Mouse (Mus musculus) adrenal gland, postnatal 14 days (tissue): ENCODE results near the gene Slc31a2. TPM values are rescaled to one million over a fixed set of nuclear protein-coding genes. Genes with fewer than 3 reads are reported as not detected.

Experiments
- DNase-seq: peaks from one replicate; pipeline ENCODE4 v3.0.0; 2021; ENCODE audit warnings: mixed read lengths
- total RNA-seq: library from RNA; stranded (reverse); gene quantifications from 2 replicates; pipeline ENCODE4 v1.2.3, GENCODE M21; 2021

Slc31a2 gene
- total RNA-seq, 1 experiment from 2014 or later, result 17.7 TPM

DNA sequence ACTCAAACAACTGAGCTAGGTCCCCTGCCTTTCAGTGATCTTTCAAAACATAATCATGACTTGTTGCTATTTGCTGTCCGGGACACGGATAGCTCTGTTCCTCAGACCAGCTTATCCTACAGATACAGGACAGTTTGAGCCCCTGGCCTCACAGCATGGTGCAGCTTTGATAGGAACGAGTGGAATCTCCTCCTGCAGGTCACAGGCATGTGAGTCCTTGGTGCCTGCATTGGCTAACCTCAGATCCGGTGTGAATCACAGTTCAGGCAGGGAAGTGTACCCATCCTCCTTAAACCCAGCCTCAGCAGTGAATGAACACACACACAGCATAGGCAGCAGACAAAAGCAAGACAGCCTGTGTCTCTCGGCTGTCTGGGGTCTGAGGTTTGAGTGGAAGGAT lies 19.0 kb downstream of the Slc31a2 start:
- DNase-seq, result peak; percentile 44

DNA sequence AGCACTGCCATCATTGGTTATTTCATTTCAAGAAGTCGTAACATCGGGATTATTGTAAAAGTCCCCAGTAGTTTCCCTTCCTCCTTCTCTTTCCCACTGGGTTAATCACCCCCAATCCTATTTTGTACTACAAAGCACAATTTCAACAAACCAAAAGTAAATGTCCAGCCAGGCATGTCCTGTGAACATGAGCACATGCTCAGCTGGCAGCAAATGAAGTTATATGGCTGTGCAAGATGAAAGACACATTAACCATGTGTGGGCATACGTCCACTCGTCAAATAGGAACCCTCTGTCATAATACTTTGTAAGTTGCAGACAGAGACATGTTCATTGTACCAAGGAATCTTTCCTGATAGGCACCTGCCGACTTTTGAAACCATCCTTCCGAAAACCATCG lies 20.6 kb downstream of the Slc31a2 start:
- DNase-seq, result no peak

DNA sequence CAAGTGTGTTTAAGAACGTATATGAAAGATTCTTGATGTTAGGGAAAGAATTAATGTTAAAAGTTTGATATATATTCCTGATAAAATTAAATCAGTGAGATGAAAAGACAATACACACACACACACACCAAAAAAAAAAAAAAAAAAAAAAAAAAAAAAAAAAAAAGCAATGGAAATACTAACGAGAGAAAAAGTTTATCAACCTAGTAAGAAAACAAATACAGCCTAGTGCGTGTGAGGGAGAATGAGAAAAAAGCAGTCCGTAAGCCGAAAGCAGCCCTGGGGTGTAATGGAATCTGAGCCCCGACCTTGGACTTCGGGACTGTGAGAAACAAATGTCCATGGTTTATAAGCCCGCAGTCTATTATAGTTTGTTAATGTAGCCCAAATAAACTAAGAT lies 23.2 kb downstream of the Slc31a2 start:
- DNase-seq, result peak; percentile 4

DNA sequence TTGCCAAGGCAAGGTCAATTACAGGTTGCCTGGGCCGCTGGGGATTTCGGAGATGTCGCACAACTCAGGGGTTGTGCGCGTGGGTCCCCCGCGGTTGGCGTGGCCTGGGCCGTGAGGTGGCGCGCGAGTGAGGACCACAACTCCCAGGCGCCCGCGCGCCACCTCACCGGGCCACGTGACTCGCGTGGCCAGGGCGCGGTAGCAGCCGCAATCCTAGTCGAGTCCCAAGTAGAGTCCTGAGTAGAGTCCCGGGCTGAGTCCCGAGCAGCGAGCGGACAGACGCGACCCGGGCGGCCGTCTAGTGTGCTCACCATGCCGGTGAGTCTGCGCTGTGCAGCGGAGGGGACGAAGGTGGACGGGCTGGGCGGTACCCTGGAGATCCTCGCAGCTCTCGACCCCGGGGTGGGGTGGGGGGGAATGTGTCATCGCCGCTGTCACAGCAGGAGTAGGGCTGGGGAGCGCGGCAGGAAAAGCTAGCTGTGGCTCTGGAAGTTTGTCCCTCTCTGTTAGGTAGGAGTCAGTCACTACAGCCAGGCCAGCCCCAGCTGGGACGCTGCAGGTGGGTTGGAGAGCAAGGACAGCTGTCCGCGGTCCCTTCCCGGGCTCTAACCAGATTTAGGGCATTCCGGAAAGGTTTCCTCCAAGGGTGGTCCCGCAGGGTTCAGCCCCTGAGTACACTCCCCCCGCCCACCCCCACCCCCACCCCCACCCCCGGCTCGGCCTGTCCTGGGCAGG lies 24.1 kb downstream of the Slc31a2 start:
- peak; percentile 87 for DNase-seq

DNA sequence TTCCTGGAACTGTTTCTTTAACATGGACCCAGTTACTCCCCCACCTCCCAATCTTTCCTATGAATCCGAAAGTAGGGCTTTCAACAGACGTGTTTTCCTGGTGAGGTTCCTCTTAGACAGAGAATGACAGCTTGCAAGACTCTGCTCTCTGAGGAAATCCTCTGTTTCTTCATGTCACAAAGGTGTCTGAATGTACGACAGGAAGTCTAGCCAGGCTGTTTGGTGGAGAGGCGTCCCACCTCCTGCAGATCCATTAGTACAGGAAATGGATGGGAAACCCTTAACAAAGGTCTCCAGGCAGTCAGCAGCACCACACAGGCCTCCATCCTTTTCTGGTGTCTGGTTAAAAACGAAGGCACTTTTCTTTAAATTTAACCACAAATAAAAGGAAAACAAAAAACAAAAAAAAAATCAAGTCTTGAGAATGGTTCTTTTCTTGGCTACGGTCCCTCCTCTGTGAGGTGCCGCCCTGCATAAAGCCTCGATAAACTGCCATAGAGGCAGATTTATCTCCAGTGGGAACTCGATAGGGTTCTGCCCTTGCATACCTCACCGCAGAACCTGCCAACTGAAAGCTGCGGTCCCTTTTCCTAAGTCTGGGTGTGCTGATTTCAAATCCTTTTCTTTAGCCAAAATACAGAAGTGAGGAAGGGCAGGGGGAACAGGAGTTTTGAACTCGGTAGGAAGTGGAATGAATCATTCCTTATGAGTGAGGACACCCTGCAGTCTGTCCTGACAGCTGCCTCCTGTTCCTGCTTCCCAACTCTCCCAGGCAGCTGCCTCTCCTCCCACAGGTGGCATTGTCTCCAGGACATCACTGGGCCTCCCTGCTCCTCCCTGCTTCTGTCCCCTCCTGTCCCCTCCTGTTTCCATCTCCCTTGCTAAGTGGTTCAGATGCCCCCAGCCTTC lies 24.9 kb downstream of the Slc31a2 start:
- peak; percentile 24 for DNase-seq

DNA sequence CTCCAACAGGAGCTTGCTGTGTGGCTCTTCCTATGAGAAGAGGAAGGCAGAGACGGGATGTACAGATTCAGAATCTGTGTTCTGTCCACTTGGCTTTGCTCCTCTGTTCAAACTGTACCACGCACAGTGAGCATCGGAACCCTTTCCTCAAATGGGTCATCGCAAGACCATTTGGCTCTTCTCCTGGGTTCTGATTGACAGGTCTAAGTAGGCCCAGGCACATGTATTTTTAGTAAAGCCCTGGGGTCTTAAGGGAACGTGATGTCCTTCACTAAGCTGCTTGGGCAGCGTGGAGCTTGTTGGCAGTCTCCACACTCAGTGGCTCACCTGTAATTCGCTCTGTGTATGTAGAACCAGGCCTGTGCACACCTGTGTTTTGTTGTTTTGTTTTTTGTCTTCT lies 26.9 kb downstream of the Slc31a2 start:
- DNase-seq, result no peak

DNA sequence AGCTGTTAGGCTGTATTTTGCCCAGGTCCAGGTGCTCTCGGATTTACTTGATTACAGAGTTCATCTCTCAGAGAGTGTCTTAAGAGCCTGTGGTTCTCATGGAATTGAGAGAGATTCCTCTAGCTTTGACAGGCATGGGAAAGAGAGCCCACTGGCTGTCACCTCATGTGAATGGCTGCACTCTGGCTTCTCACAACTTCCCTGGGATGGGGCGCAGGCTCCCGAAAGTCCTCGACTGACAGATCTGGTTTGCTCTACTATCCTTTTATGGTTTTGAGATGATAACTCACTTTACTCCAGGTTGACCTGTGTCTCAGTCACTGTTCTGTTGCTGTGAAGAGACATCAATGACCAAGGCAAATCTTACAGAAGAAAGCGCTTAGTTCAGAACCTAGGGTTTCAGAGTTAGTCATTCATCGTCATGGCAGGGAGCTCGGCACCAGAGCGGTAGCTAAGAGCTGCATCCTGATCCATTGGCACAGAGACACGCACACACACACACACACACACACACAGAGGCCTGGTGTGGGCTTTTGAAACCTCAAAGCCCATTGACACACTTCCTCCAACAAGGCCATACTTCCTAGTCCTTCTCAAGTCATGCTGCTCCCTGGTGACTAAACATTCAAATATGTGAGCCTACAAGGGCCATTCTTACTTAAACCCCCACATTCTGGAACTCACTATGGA lies 28.6 kb downstream of the Slc31a2 start:
- no peak for DNase-seq

DNA sequence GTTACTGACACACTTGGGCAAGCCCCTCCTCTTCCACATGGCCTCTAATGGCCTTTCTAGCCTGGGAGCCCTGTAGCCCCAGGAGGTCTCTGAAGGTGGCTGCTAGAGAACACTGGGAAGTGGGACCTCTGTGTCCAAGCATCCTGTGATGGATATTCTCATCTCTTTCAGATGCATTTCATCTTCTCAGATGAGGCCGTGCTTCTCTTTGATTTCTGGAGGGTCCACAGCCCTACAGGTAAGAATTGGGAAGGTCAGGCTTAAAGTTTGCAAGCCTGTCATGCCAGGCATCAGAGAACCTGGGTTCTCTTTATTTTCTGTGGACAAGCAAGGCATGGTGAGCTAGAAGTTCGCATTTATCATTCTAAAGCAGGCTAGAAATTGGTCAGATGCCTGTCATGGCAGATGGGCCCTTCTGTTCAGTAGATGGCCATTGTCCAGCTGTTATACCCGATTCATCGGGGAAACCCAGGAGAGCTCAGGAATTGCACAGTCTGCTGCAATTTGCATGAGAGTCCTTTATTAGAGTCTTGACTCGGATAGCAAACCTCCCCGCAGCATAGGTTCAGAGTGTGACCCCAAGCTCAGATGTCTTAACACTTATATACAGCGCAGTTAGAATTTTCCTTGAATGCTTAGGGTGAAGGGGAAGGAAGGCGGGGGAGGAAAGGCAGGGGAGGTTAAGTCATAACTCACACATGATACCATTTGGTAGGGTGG lies 30.3 kb downstream of the Slc31a2 start:
- DNase-seq, result no peak

DNA sequence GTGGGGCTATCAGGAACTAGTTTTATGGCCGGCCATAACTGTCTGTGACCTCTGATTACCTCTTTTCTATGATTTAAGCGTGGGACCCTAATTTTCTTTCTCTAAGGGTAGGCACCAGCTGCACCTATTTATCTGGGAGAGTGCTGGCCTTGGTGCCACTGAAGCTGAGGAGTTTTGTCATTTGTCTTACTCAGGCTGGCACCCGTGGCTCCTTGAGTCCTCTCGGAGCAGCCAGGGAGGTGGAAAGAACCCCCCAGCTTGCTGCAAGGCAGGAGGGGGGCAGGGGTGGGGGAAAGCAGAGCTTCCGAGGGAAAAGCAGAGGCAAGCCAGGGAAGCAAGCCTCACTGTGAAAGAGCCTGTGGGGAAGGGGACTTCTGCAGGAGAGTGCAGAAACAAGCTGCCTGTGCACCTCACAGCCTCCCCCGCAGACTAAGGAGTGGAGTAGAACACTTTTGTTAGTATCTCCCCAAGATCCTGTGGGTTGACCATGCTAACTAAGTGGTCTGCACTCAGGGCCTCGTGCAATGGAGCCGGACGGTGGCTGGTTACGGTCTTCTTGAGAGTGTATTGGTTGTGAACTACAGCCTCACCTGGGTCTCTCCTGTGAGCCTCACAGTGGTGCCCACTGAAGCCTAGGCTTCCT lies 31.0 kb downstream of the Slc31a2 start:
- peak; percentile 29 for DNase-seq

DNA sequence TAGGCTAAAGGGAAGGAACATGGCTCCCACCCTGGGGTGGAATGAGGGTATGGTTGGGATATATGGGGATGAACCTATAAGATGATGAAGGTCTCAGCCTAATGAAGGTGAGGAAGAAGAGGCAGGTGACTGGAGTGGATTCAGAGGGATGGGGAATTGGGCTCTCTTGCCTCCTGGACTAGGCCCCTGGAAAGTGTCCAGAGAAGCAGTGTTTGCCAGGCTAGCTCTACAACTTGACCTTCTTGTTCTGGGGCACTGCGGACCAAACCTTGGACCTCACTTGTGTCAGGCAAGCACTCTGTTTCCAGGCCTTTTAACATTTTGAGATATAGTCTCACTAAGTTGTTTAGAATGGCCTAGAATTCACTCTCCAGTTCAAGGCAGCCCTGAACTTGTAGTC lies 32.4 kb downstream of the Slc31a2 start:
- DNase-seq, result no peak

DNA sequence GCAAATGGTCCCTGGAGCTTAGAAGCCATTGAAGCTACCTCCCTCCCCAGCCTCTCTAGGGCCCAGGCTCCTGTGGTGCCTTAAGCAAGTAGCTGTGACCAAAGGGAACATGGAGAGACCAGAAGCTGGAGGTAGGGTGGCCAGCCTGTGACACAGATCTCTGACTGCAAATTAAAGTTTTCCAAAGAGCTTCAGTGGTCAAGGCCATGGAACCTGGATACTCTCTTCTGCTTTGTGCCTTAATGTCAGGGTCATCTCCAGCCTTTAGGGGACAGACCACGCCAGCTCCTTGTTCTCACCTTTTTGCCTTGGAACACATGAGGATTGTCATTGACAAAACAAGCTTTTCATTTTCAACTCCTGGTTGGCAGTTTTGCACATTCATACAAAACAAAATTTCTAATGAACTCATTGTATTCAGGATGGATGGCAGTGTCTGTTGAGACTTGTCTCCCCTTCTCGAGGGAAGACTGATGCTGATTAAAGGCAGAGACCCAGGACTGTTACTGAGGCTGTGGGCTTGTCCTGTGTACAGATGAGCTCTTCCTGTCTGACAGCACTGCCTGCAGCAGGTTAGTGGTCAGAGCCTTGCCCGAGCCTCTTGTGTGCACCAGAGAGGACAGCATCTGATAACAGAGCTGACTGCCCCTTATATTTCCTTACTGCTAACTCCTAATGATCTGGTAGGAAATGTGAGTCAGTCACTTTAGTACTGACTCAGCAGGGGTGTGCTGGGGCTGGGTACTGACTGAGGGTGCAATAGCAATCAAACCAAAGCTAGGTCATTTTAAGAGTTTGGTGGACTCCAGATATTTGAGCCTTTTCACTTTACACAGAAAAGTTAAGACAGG lies 35.1 kb downstream of the Slc31a2 start:
- no peak for DNase-seq

DNA sequence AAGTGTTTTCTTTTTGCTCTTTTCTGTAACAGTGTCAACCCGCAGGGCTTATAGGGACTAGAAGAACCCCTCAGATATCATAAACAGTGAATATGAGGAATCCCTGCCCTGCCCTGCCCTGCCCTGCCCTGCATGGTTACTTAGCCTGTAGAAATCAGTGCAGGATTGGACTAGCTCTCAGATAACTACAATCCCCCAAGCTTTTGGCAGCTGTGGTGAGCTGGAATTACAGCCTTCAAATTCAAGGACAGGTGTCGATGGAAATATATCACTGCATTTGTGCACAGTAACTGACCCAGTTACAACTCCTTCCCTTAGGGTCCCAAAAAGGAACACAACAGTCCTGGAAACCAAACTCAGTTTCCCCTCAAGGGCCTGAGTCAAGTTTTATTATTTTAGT lies 37.6 kb downstream of the Slc31a2 start:
- peak; percentile 52 for DNase-seq

DNA sequence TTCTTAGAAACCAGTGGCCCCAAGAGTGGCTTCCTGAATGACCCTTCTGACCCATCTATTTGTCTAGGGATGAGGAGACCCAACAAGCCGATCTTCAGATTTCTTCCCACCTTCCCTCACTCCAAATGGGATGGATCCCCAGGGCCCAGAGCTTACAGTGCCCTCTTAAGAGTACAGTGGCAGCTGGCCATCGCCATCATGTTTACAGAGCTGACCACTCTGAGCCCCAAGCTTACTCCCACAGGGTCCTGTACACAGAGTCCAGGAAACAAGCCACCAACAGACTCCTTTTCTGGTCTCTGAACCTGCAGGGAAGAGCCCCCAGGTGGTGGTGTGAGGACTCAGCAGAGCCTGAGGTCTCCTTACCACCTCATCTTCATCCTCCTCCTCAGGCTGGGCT lies 40.4 kb downstream of the Slc31a2 start:
- DNase-seq, result no peak

DNA sequence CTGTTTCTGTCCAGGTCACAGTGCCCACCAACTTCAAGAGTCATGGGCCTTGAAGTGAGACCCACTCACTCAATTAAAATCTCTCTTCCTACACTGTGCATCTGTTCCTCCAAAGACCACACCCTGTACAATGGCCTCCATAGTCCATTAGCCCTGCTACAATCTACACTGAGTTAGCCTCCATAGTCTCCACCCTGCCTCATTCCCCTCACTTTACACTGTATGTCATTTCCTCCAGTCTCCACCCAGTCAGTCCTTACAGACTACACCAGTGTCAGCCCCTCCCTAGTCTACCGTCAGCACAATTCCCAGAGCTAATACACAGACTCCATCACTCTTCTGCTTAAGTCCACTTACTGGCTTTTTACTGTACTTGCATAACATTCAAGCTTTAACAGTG lies 40.9 kb downstream of the Slc31a2 start:
- no peak for DNase-seq

DNA sequence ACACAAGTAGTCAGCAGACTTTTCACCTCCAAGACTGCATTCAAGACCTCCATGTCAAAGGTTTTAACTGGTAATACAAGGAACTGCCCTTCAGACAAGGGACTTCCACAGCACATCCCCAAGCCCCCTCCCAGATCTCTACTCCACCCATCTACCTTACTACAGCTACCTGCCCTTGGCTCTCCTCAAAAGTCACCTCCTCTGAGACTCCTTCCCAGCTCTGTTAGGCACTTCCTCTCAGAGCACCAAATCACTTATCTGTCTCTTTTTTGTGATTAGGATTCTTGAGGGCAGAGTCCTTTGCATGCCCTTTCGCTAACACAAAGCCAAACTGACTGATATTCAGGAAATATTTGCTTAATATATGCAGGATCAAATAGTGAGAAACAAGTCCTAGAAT lies 43.9 kb downstream of the Slc31a2 start:
- no peak for DNase-seq

DNA sequence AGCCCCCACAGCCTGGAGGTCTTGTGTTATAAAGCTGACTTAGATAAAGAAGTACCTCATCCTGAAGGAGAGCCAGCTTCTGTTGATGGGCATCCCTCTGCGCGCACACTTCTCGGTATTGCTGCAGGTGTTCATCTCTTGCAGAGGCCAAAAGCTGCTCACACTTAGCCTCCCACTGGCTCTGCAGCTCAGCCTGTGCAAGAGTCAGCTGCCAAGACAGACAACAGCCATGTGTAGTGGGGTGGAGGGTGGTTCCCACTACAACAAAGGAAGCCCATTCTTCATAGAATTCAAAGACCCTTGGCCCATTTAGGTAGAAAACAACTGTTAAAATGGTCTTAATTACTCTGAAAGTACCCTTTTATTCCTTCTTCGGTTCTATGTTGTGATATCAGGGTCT lies 44.5 kb downstream of the Slc31a2 start:
- no peak for DNase-seq

DNA sequence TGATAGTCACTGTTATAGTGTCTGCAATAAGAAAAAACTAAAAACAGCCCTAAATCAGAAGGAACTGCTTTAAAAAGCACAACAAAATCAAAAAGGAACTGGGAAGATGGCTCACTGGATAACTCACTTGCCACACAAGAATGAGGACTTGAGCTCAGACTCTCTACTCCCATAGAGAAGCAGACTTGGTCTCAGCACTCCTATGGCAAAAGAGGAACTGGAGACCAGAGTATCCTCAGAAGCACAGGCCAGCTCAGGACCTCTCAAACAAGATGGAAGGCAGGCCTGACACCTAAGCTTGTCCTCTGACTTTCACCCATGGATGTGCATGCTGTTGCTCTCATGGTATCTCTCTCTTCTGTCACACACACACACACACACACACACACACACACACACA lies 46.0 kb downstream of the Slc31a2 start:
- DNase-seq, result no peak

DNA sequence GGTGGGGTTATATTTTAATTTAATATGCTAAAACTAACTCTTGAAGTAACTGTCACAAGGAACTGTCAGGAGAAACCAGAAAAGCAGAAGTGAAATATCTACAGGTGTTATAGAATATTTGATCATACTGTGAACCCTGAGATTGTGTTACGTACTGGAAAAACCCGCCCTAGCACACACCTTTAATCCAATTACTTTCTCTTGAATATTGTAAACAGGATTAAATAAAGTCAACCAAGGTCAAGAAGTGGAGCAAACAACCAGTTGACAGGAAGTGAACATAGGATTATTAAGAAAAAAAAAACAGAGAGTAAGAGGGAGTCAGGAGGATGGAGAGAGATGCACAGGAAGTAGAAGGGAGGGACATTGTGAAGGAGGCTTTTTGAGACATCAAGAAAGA lies 50.5 kb downstream of the Slc31a2 start:
- DNase-seq, result no peak

DNA sequence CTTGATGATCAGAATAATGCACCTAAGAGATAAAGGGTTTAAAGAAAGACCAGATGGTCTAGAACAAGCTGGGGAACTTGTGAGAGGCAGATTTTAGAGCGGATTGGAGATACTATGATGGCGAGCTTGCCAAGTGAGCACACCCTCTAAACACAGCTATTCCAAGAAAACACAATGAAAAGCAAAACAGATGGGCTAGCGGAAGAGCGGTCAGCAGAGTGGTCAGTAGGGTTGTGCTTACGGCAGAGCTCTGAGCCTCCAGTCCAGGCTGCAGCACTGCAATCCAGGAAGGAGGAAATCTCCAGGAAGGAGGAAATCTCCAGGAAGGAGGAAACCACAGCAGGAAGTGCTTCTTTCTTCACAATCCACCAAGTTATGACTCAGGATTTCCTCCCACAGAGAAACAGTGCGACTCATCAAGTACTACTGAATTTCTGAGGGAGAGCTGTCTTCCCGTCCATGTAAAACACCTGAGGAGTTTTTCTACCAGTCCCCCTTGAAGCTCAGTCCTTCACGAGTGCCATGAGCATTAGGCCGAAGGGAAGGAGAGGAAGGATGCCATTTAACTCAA lies 51.4 kb downstream of the Slc31a2 start:
- no peak for DNase-seq

DNA sequence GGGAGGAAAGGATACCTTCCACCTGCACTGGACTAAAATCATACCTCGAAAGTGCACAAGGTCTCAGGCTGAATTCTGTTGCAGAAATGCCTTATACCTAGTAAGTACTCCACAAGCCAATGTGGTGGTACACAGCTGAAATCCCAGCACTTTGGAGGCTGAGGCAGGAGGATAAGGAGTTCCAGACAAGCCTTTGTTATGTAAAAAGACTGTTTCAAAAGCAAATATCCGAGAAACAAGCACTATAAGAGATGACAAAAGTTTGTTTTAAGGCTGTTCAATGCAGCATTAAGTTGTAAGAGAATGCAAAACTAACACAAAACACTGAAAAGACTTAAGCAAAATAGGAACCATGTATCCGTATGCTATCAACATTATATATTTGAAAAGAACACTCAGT lies 52.2 kb downstream of the Slc31a2 start:
- no peak for DNase-seq

DNA sequence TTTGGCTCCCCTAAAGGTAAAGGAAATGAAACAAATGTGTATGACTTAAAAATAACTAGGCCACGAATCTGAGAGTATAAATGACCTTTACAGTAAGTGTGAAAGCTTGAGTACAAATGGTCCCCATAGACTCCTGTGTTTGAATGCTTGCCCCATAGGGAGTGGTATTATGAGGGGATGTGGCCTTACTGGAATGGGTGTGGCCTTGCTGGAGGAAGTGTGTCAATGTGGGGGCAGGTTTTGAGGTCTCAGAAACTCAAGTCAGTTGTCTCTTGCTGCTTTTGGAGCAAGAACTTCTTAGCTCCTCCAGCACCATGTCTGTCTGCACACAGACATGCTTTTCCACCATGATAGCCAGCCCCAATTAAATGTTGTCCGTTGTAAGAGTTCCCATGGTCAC lies 54.1 kb downstream of the Slc31a2 start:
- DNase-seq, result no peak
